Mouse (Mus musculus) layer of hippocampus, postnatal 25 days (tissue): Measurements from ENCODE around the gene Pakap. TPM values are rescaled to one million over a fixed set of nuclear protein-coding genes. Genes with fewer than 3 reads are reported as not detected.

Source experiments
- DNase-seq, 2 experiments: peaks; one replicate each; pipeline ENCODE4 v3.0.0; 2022; ENCODE audit warnings: mixed read lengths in 2 of 2, low spot score in 1 of 2; ENCODE audit errors: extremely low spot score in 1 of 2
- total RNA-seq, 2 experiments: library from RNA; stranded (reverse); gene quantifications; 2 replicates each; pipeline ENCODE4 v1.2.3; 2021

Gene Pakap
- total RNA-seq, 2 experiments from 2014 or later, result 23.4 to 28.3 TPM

DNA sequence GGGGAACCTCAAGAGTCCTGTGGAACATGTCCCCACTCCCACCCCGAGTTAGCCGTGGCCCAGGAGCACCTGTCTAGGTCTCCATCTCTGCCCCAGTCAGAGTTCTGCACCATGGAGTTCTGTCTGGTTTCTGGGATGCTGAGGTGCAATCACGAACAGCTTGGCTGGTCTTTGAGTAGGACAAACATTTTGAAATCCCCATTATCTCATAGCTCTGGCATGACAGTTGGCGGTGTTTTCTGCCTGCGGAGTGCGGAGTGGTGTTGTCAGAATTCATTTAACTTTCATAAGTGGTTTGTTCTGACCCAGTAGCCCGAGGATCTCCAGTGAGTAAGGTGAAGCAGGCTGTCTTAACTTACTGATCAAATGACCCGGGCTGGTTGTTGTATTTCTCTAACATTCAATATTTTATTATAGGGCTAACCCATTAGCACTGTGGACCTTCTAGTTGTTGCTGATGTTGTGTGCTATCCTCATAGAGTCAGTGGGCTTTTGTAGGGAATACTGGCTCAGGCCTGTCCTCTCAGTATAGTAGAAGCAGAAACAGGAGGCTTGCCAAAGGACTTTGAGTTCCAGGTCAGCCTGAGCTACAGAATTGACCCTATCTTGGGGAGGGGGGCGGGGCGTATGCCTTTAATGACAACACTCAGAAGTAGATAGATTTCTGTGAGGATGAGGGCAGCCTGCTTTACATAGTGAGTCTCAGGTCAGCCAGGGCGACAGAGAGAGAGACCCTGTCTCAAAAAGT lies 216.0 kb downstream of the Pakap start:
- no peak for DNase-seq

DNA sequence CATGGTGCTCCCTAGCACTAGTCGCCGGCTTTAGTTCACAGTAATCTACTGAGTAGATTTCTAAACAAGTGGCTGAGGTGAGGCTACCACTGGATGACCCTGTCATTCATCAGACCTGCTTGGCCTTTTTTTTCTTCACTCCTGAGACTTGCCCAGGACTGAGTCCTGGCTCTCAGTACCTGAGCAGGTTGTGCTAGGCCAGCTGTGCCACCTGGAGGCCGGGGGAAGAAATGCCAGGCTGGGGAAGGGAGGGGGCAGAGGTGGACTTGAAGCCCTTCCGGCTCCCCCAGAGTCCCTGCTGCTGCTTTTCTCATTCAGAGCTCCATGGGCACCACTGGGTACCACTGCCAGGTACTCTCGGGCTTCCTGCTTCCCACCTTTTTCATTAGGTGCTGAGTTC lies 220.7 kb downstream of the Pakap start:
- DNase-seq, result no peak

DNA sequence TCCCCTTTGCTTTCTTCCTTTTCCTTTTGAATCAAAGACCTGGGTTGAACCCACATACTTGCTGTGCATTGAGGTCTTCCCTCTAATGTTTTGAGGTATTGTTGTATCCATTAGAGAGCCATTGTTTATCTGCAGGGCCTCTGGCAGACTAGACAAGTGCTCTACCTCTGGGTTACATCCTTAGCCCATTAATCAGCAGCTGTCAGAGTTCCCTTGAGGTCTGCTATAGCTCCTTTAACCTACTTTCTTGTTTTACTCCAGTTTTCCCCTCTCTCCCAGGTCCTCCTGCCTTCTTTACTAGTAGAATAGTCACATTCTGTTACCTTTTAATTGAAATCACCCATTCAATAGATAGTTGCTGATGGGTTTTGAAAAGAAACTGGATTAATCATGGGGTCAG lies 221.1 kb downstream of the Pakap start:
- DNase-seq, result no peak

DNA sequence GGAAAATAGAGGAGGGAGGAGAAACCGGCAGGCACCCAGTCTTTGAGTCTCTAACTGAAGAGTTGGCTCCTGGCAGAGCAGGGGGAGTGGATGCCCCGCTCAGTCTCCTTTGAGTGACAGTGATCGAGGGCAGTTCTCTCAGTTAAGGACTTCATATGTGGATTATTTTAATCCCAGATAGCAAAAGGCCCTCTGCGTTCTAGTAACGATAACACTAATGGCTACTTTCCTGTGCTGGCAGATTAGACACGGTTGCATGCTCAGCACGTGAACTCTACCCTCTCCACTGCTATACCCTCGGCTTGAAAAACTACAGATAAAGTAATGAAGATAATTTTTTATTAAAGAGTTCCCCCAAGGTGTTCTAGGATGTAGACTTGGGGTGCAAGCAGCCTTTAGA lies 226.0 kb downstream of the Pakap start:
- DNase-seq, result no peak

DNA sequence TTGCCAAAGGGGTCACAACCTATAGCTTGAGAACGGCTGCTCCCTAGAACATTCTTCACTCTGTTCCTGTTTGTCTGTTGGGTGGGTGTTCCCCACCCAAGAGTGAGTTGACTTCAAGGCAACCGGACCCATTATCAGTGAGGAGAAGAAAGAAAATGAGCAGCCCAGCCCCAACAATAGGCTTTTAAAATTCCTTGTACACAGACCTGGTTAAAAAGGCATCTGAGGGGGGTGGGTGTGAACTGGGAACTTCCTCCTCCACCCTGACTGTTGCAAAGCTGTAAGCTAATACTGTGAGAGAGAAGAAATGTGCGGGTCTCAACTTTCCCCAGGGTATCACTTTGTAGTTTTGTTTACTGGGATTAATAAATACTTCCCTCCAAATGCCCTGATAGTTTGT lies 226.6 kb downstream of the Pakap start:
- no peak for DNase-seq

DNA sequence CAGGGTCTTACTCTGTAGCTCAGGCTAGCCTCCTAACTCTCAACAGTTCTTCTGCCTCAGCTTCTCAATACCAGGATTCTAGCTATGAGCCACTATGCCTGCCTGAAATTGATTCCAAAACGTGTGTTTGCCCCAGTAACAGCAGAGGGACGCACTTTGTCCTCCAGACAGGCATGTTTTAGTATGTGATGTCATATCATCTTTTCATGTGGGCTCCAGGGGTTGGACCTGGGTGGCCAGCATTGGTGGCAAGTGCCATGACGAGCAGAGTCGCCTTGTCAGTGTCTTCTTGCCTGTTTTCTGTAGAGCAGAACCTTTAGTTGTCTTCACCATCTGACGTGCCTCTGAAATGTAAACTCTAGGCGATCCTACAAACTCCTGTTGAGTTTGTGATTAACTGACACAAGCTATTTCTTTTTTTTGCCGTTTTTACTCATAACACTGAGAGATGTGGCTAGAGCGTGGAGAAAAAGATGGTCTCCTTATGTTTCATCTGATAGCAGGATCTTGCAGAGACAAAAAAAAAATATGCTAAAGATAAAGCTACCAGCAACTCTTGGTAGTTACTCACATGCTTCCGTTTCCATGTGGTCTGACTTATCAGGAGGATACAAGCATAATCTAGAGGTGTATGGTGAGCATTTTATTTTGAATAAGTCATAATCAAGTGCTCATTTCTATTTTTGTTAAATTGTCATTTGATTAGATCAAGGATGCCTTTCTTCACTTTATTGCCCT lies 229.7 kb downstream of the Pakap start:
- DNase-seq, result no peak

DNA sequence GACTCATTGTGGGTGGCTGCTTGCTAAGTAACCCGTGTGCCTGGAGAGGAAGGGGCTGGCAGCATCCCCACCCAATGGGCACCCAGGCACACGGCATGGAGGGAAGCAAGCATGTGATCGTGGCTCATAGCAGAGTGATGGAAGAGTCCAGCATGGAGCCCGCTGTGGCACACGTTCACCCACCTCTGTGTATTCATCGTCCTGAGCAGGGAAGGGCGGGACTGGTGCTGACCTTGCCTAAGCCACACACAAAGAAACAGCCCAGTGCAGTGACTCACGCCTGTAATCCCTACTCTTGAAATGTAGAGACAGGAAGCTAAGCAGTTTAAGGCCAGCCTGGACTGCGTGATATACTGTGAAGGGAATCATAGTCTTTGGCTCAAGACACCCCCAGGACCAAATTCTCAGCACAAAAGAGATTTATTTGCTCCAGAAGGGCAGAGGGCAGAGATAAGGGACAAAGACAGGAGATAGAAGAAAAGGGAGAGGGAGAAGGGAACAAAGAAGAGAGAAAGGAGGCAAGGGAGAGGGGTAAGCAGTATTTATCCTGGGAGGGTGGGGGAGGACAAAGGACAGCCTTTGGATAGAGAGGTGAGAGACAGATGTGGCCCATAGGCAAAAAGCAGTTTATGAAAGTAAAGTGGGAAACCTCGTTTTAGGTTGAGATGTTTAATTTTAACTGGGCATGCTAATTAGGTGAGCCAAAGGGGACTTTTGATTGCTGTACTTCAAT lies 230.5 kb downstream of the Pakap start:
- no peak for DNase-seq

DNA sequence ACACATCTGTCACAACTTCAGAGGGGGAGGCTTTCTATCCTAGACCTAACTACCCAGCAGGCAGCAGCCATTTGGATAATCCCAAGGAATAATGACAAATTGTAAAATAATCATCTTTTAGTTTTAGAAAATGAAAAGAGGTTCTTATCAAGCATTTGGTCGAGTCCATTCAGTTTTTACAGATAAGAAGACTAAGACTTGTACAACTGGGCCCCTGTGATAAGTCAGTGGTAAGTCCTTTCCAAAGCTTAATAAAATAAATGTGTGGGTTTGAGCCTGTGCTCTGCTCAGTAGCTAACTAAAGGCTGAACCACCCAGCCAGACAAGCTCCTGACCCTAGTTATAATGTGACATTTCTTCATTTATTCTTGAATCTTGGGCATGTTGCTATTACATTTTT lies 231.3 kb downstream of the Pakap start:
- DNase-seq, result no peak

DNA sequence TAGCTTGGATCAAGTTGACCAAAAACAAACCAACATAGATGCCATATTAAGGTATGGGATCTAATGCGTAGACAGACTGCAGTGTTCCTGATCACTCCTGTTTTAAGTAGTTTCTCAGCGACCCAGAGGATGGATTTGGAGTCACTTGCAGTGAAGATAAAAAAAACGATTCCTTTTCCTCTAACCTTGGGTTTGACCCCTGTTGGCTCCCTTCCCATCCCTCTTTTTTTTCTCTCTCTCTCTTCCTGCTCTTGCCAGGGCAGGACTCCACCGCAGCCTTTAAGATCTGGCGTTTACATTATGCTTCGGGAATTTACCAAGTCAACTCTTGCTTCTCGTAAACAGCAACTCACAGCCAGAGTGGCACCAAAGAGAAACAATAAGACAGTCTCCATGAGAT lies 233.3 kb downstream of the Pakap start:
- no peak for DNase-seq

DNA sequence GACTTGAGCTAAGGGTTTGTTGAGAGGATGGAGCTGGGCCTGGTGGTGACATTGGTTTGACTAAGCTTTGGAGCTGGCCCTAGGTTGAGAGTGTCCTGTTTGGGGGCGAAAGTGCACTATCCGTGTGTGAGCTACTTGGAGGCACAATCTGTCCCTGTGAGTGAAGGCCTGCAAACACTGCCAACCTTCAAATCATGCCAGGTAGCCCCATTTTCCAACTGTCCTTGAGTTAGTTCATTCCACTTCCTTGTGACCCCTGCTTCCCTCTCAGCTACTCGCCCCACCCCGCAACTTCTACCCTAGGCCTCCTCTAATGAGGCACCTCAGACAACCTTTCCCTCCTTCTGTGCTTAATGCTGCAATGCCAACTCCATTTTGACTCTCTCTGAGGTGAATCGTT lies 234.0 kb downstream of the Pakap start:
- no peak for DNase-seq

DNA sequence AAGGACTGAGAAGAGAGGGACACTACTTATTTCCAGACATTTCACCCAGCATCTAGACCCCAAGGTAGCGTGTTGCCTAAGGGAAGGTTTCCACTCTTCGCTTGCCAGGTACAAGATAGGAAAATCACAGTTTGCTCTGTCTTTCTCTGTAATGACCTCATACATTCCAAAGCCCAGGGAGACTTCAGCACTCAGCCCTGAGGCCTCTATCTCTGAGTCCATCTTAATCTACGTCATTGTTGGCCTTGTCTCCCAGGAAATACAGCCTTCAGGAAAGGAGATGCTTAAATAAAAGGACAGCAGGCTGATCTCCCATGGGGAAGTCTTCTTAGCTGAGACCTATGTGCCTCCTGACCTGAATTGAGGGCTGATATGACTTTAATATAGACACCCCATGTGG lies 234.4 kb downstream of the Pakap start:
- no peak for DNase-seq

DNA sequence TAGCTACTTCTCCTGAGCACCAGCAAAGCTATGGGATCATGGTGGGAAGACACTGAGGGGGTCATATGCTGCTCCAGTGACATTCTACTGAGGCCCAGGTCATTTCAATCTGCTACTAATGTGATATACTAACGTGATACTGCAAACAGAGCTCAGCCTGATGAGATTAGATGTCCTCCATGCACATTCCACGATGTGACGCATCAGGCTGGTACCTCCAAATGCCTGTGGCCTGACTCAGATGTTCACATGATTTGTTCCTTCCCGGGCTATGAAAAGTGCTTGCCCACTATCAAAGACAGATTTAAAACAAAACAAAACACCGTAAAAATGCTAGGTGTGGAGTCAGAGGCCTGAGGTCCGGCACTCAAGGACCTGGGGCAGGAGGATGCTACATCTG lies 236.9 kb downstream of the Pakap start:
- no peak for DNase-seq

DNA sequence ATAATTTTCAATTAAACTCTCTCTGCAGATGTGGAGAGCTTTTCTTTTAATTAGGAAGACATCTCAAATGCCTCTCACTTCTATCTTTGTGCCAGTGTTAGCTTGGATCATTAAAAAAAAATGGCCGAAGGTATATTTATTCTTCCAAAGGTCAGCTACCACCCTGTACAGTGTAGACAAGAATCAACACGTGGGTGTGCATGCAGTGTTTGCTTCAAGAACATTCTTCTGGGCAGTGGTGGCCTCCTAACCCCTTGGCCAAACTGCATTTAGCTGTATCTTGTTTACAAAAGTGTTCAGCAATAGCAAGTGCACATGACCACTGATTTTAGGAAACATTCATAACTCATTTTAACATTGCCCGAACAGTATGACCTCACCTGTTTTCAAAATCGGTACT lies 241.5 kb downstream of the Pakap start:
- no peak for DNase-seq

DNA sequence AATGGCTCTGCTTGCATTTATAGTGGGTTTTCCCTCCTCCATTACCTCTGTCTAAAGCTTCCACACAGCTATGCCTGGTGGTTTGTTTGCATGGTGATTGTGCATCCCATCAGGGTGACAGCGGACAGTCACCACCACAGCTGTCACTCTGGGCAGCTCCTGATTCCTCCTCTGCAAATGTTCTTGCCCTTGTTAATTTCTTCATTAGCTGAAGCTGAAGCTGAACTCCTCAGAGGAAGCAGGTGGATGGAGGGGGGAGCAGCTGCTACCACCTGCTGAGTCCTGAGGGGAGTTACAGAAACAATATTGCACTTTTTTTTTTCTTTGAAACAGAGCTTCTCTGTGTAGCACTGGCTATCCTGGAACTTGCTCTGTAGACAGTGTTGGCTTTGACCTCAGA lies 244.1 kb downstream of the Pakap start:
- no peak for DNase-seq

DNA sequence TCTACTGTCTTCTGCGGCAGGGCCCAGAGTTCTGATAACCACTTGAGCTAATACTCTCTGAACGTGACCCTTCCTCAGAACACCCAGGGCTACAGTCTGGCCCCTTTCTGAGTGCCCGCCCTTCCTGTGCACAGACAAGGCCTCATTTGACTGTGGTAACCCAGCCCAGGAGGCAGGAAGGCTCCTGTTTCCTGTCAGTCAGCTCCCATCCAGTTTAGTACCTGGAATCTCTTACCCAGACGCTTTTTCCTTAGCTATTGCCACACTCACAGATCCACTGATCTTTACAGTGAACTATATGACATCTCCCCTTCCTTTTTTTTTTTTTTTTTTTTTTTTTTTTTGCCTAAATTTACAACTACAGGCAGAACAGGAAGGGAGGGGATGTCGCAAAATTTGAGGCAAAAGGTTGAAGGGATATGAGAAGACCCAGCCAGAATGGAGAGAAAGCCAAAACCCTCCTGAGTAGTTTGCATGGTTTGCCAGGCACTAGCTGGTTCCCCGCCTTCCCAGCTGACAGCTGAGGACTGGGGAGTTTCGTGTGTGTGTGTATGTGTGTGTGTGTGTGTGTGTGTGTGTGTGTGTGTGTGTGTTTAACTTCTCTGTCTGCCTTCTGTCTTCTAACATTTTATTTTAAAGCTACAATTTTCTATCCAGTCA lies 245.1 kb downstream of the Pakap start:
- no peak for DNase-seq

DNA sequence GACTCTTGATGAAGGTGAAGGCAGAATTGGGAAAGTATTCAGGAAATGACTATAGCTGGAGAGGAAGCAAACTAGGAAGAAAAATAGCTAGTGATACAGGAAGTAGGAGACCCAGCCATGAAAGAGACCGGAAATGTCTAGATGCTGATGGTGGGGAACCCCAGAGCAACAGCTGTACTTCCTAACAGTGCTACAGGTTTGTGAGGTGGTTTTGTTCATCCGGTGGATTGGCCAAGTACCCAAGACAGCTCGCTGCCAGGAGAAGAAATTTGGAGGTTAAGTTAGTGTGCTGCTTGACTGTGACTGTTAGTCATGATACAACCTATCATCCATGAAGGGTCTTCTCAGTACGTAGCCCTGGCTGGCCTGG lies 245.6 kb downstream of the Pakap start:
- no peak for DNase-seq

DNA sequence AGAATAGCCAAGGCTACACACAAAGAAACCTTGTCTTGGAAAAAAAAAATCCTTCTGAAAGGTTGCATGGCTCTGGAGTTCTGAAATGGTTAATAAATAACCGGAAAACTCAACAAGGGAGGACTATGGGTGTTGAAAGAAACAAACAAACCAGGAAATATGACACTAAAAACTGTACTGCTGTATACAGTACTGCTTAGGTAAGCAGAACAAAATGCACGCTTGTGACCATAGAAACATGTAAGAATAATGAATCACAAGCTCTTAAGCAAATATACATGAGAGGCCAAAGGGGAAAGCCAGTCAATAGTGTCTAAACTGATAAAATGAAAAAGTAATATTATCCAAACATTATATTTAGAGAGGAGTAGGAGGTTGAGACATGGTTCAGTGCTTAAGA lies 247.4 kb downstream of the Pakap start:
- no peak for DNase-seq

DNA sequence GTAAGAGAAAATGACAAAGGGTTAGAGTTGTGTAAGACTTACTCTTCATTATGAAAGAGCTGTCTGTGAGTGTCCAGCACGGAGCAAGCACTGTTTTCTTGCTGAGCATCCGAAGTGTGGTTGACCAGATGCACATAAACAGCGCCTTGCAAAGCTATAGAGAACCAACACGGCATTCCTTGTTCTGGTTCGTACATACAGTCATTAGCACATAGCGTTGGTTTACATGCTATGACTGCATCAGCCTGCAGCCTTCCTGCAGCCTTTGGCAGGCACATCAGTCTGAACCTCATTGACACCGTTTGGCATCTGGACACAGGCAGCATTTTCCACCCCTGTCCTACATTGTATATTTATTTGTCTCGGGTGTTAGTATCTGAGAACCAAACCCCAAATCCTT lies 248.2 kb downstream of the Pakap start:
- DNase-seq, result no peak

DNA sequence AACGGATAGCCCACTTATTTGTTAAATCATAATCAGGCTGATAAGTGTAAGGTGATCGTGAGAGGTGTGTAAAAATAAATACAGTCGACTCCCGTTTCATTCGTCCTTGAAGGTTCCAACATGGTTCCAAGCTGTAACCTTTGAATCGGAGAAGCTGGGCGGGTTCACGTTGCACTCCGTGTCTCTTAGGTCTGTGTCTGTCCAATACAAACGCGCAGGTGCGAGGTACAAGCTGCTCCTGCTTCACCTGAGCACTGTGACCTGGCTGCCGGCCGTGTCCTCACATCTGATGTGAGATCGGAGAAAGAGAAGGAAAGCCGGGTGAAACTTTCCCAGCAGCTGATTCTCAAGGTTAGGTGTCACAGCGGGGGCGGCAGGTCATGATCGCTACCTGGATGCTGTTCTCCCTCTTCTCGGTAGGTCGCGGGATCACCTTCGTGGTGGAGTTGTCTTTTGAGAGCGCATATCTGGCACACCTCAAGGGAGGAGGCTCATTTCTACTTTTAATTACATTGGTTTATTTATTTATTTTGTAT lies 252.9 kb downstream of the Pakap start:
- DNase-seq, result no peak

DNA sequence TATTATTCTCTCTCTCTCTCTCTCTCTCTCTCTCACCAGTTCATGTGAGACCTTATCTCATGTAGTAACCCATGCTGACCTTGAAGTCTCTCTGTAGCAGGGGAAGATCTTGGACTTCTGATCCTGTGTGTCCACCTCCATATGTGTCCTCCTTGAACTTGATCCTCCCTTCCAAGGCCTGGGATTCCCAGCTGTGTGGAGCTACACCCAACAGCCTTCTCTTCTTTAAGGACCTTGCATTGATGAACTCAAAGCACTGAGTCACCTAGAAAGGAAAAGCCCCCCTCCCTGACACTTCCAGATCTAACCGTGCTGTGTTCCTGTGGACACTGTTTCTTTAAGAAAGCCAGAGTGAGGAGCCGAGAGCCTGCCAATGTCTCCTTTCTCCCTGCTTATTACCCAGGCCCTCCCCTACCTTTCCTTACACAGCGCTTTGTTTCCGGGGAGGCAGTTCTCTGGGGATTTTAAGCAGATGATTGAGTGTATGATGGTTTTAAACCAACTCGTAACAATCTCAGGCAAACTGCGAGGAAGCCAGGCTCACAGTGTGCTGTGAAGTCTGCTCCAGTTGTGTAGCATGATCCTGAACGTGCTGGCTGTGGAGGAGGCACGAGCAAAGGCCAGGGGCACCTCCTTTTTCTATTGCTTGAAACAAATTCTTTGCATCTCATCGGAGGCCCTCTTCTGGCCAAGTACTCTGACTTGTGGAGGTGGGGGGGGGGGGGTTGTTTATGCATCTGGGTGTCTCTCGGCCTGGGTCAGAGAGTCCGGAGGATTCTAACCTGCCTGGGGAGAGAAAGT lies 253.8 kb downstream of the Pakap start:
- no peak for DNase-seq
